Mouse (Mus musculus) liver, embryonic 12.5 days (tissue): ENCODE data around the gene Zfp239. TPM values are rescaled to one million over a fixed set of nuclear protein-coding genes. Genes with fewer than 3 reads are reported as not detected.
"Not testable (repeated sequence)": the region's sequence is repeated elsewhere in the genome, so short reads cannot be mapped to it uniquely, and the experiment has no call there.

Experiments used
- ATAC-seq: fragments of 200-750 bp; cut with Nextera tagmentation; 2 replicates; pipeline ENCODE4 v1.8.0; 2017; ENCODE audit warnings: moderate number of reproducible peaks, mild to moderate bottlenecking, moderate library complexity
- H3K27ac ChIP-seq: fragments of 300-500 bp; sonication (generic); 2 replicates; pipeline ENCODE4 v1.5.1; 2016; ENCODE audit warnings: mild to moderate bottlenecking
- H3K27me3 ChIP-seq: fragments of 300-500 bp; sonication (generic); replicated peaks from 2 replicates; pipeline ENCODE4 v1.6.1; 2016; ENCODE audit warnings: mild to moderate bottlenecking, moderate library complexity
- H3K36me3 ChIP-seq: fragments of 300-500 bp; sonication (generic); 2 replicates; pipeline ENCODE4 v1.6.1; 2016; ENCODE audit warnings: mild to moderate bottlenecking, moderate library complexity
- H3K4me1 ChIP-seq: fragments of 300-500 bp; sonication (generic); 2 replicates; pipeline ENCODE4 v1.6.1; 2016
- H3K4me2 ChIP-seq: fragments of 300-500 bp; sonication (generic); 2 replicates; pipeline ENCODE4 v1.6.1; 2016; ENCODE audit warnings: mild to moderate bottlenecking, moderate library complexity
- H3K4me3 ChIP-seq: fragments of 300-500 bp; sonication (generic); 2 replicates; pipeline ENCODE4 v1.5.1; 2016; ENCODE audit warnings: mild to moderate bottlenecking, moderate library complexity
- H3K9ac ChIP-seq: fragments of 300-500 bp; sonication (generic); 2 replicates; pipeline ENCODE4 v1.6.1; 2016; ENCODE audit warnings: mild to moderate bottlenecking, moderate library complexity
- H3K9me3 ChIP-seq: fragments of 300-500 bp; sonication (generic); replicated peaks from 2 replicates; pipeline ENCODE4 v1.6.1; 2016; ENCODE audit warnings: mild to moderate bottlenecking, moderate library complexity
- WGBS: fragments of 180-500 bp; shearing (Covaris S2); methylation state at CpG from one replicate; pipeline ENCODE4 v1.1.7; 2016; ENCODE audit not compliant: insufficient replicate concordance; 5-methylcytosine and 5-hydroxymethylcytosine counted together
- polyA plus RNA-seq: library from polyadenylated mRNA; unstranded; fragments of >200 nt; fragmentation: Nextera tagmentation; extraction: Ambion mirVana; gene quantifications from 2 replicates; pipeline ENCODE4 v1.2.1, GENCODE M21; 2016

Zfp239 gene
- 4.7 and 5.6 TPM in 2 replicates for polyA plus RNA-seq

- peak within 1 kb of the TSS; percentile 95 for H3K4me2 ChIP-seq
- peak within 1 kb of the TSS; percentile 75 for H3K27ac ChIP-seq
- H3K36me3 ChIP-seq, result no peaks in the 10 kb centered on the region
- H3K27me3 ChIP-seq, result no peaks in the 10 kb centered on the region
- WGBS, result 46% methylated on average over 6 of the region's 6 CpGs
- peak within 1 kb of the TSS; percentile 74 for H3K4me3 ChIP-seq
- H3K4me1 ChIP-seq, result peaks cover 26% of the 10 kb centered on the region
- H3K9ac ChIP-seq, result peak within 1 kb of the TSS; percentile 70
- H3K9me3 ChIP-seq, result no peaks in the 10 kb centered on the region
- ATAC-seq, result no peak
These were observed at the start of gene Zfp239 for GRCm38 (mm10) chr6:117861848-117862247. TSS of gene Zfp239 (plus strand) at chr6:117862100.

- no peak overlapping the region for H3K27ac ChIP-seq
- ATAC-seq, result no peak
- H3K36me3 ChIP-seq, result no peaks in the 10 kb centered on the region
- no peak overlapping the region for H3K4me2 ChIP-seq
- H3K4me1 ChIP-seq, result no peaks in the 10 kb centered on the region
- H3K27me3 ChIP-seq, result no peaks in the 10 kb centered on the region
- no peaks in the 10 kb centered on the region for H3K9me3 ChIP-seq
- H3K9ac ChIP-seq, result no peak overlapping the region
- H3K4me3 ChIP-seq, result no peak overlapping the region
These were observed 47.2 kb upstream of the Zfp239 start for GRCm38 (mm10) chr6:117814681-117815080.

GRCm38 (mm10) chr6:117817108-117817541, 44.8 kb upstream of the Zfp239 start:
- ATAC-seq, result no peak
- Histone ChIP-seq H3K4me3 (no peak overlapping the region), H3K27ac (no peak overlapping the region), H3K9ac (no peak overlapping the region), H3K4me2 (no peak overlapping the region), H3K27me3 (no peaks in the 10 kb centered on the region), H3K4me1 (no peaks in the 10 kb centered on the region), H3K36me3 (no peaks in the 10 kb centered on the region), H3K9me3 (no peaks in the 10 kb centered on the region)
- WGBS, result 33% methylated on average over 5 of the region's 5 CpGs

- H3K4me3 ChIP-seq, result no peak overlapping the region
- 74% methylated on average over 14 of the region's 14 CpGs for WGBS
- H3K9me3 ChIP-seq, result no peaks in the 10 kb centered on the region
- H3K27ac ChIP-seq, result no peak overlapping the region
- H3K36me3 ChIP-seq, result no peaks in the 10 kb centered on the region
- H3K4me1 ChIP-seq, result no peaks in the 10 kb centered on the region
- no peak for ATAC-seq
- no peak overlapping the region for H3K9ac ChIP-seq
- no peaks in the 10 kb centered on the region for H3K27me3 ChIP-seq
- H3K4me2 ChIP-seq, result no peak overlapping the region
These were observed 41.6 kb upstream of the Zfp239 start for GRCm38 (mm10) chr6:117820327-117820726.

GRCm38 (mm10) chr6:117825369-117825768, 36.5 kb upstream of the Zfp239 start:
- no peak for ATAC-seq
- H3K36me3 ChIP-seq, result no peaks in the 10 kb centered on the region
- no peaks in the 10 kb centered on the region for H3K27me3 ChIP-seq
- no peak overlapping the region for H3K27ac ChIP-seq
- no peak overlapping the region for H3K4me2 ChIP-seq
- no peaks in the 10 kb centered on the region for H3K9me3 ChIP-seq
- 12% methylated on average over 4 of the region's 4 CpGs for WGBS
- H3K9ac ChIP-seq, result no peak overlapping the region
- H3K4me3 ChIP-seq, result no peak overlapping the region
- H3K4me1 ChIP-seq, result no peaks in the 10 kb centered on the region

- ATAC-seq, result no peak
- Histone ChIP-seq H3K27ac (no peak overlapping the region), H3K4me2 (no peak overlapping the region)
These were observed 33.6 kb upstream of the Zfp239 start for GRCm38 (mm10) chr6:117828273-117828672.

GRCm38 (mm10) chr6:117840686-117841510, 21.0 kb upstream of the Zfp239 start, which contains the start of gene Zfp637:
TSS of gene Zfp637 (plus strand) at chr6:117841180.
- Histone ChIP-seq H3K27ac (peak within 1 kb of the TSS; percentile 92), H3K4me1 (peaks cover 48% of the 10 kb centered on the region), H3K9me3 (no peaks in the 10 kb centered on the region), H3K4me2 (peak within 1 kb of the TSS; percentile 92), H3K9ac (peak within 1 kb of the TSS; percentile 97), H3K36me3 (peaks cover 28% of the 10 kb centered on the region), H3K27me3 (no peaks in the 10 kb centered on the region), H3K4me3 (peak within 1 kb of the TSS; percentile 95)
- WGBS, result under 1% methylated on average over 66 of the region's 66 CpGs
- peak; percentile 93 for ATAC-seq

More at GRCm38 (mm10) chr6:117828273-117828672, 33.6 kb upstream of the Zfp239 start:
- H3K4me3 ChIP-seq, result no peak overlapping the region
- no peaks in the 10 kb centered on the region for H3K9me3 ChIP-seq
- no peaks in the 10 kb centered on the region for H3K4me1 ChIP-seq
- no peak overlapping the region for H3K9ac ChIP-seq
- WGBS, result 17% methylated on average over 9 of the region's 9 CpGs
- no peaks in the 10 kb centered on the region for H3K36me3 ChIP-seq
- H3K27me3 ChIP-seq, result no peaks in the 10 kb centered on the region

DNA sequence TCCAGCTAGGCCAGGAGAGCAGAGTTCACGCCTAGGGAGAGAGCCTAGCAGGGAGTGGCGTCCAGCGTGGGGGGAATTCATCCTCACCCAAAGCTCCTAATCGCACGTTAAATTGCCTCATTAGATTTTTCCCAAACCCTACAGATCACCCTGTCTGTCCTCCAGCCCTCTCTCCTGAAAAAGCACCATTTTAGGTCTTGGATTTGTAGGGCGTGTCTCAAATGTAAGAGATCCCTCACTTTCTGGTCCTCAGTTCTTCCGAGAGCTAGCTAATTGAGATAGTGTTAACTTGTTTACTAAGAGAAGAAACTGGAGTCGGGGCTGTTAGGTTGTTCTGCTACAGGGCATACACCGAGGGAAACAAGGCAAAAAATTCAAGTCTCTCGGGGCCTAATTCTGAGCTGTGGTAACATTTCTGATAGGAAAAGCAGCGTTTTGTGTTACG, 20.4 kb upstream of the Zfp239 start:
- peak overlapping the region; percentile 95 for H3K4me3 ChIP-seq
- no peaks in the 10 kb centered on the region for H3K9me3 ChIP-seq
- H3K36me3 ChIP-seq, result peaks cover 35% of the 10 kb centered on the region
- peak overlapping the region; percentile 92 for H3K27ac ChIP-seq
- H3K4me1 ChIP-seq, result peaks cover 49% of the 10 kb centered on the region
- no peaks in the 10 kb centered on the region for H3K27me3 ChIP-seq
- WGBS, result 6% methylated on average over 12 of the region's 12 CpGs
- peak; percentile 76 for ATAC-seq
- peak overlapping the region; percentile 92 for H3K4me2 ChIP-seq
- peak overlapping the region; percentile 97 for H3K9ac ChIP-seq

DNA sequence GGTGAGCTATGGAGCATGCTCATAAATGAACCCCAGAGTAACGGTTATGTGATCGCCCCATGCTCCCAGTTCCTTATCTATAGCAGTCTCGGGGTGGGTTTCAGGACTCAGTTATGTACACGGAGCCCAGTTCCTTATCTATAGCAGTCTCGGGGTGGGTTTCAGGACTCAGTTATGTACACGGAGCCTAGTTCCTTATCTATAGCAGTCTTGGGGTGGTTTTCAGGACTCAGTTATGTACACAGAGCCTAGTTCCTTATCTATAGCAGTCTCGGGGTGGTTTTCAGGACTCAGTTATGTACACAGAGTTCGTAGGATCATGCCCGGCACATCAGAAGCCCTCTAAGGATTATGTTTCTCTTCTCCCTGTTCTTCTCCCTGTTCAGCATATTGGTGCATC, 17.3 kb upstream of the Zfp239 start:
- WGBS, result 16% methylated on average over 9 of the region's 9 CpGs
- H3K4me1 ChIP-seq, result peaks cover 49% of the 10 kb centered on the region
- ATAC-seq, result peak; percentile 40
- H3K9me3 ChIP-seq, result no peaks in the 10 kb centered on the region
- H3K9ac ChIP-seq, result peak overlapping the region; percentile 14; the same call in 1 of the 2 replicates
- peak overlapping the region; percentile 48 for H3K4me2 ChIP-seq
- H3K36me3 ChIP-seq, result peaks cover 57% of the 10 kb centered on the region
- no peak overlapping the region for H3K4me3 ChIP-seq
- peak overlapping the region; percentile 76 for H3K27ac ChIP-seq
- no peaks in the 10 kb centered on the region for H3K27me3 ChIP-seq

DNA sequence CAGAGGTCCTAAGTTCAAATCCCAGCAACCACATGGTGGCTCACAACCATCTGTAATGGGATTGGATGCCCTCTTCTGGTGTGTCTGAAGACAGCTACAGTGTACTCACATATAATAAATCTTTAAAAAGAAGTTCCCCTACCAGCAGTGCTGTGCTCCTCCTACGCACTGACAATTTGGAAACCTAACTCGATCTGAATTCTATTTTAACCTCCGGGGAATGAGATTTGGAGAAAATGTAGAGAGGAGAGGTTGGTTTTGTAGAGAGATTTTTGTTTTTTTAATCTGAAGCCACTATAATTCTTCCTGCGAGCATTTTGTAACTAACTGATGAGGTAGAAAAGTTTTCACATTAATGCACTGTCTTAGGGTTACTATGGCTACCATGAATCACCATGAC, 15.2 kb upstream of the Zfp239 start:
- Histone ChIP-seq H3K36me3 (peaks cover 57% of the 10 kb centered on the region), H3K4me1 (peaks cover 42% of the 10 kb centered on the region)
- H3K4me3 ChIP-seq, H3K4me2 ChIP-seq, ATAC-seq, H3K27ac ChIP-seq, H3K9ac ChIP-seq, H3K27me3 ChIP-seq, H3K9me3 ChIP-seq: not testable (repeated sequence)
- 81% methylated on average over 4 of the region's 4 CpGs for WGBS

DNA sequence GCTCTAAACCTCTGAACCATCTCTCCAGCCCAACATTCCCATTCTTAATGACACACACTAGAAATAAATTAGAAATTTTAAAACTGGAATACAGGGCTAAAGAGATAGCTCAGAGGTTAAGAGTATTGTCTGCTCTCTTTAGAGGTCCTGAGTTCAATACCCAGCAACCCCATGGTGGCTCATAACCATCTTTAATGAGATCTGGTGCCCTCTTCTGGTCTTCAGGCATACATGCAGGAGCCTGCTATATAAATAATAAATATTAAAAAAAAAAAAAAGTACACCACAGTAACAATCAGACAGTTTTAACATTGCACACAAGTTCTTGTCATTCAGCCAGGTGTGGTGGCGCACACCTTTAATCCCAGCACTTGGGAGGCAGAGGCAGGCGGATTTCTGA, 14.1 kb upstream of the Zfp239 start:
- H3K36me3 ChIP-seq, result peaks cover 57% of the 10 kb centered on the region
- no peak for ATAC-seq
- H3K27me3 ChIP-seq, result no peaks in the 10 kb centered on the region
- H3K4me2 ChIP-seq, result no peak overlapping the region
- H3K9ac ChIP-seq, result no peak overlapping the region
- H3K4me3 ChIP-seq, result no peak overlapping the region
- H3K9me3 ChIP-seq, result no peaks in the 10 kb centered on the region
- 87% methylated on average over 2 of the region's 2 CpGs for WGBS
- H3K27ac ChIP-seq, result no peak overlapping the region
- H3K4me1 ChIP-seq, result peaks cover 31% of the 10 kb centered on the region

GRCm38 (mm10) chr6:117848577-117848976, 13.3 kb upstream of the Zfp239 start:
- no peak overlapping the region for H3K4me2 ChIP-seq
- ATAC-seq, result no peak
- H3K4me3 ChIP-seq, result no peak overlapping the region
- 75% methylated on average over 5 of the region's 5 CpGs for WGBS
- H3K9me3 ChIP-seq, result no peaks in the 10 kb centered on the region
- no peak overlapping the region for H3K27ac ChIP-seq
- H3K36me3 ChIP-seq, result peaks cover 52% of the 10 kb centered on the region
- no peak overlapping the region for H3K9ac ChIP-seq
- H3K4me1 ChIP-seq, result peaks cover 23% of the 10 kb centered on the region
- H3K27me3 ChIP-seq, result no peaks in the 10 kb centered on the region
